Comparison of ENCODE assay signal across 8 mouse cellular contexts in genomic region chr12:13248691-13249572, GRCm38 (mm10). TPM values are rescaled to one million over a fixed set of nuclear protein-coding genes. Genes with fewer than 3 reads are reported as not detected.
DNase-seq lines count a peak whose midpoint lies in the region; ATAC-seq and TF ChIP-seq lines count a peak whose summit lies in the region.

Ddx1 (minus strand) TSS chr12:13249213.

- H3K4me1 ChIP-seq in erythroblast, embryonic 14.5 days (ENCODE audit: control insufficient read depth): peaks cover 23% of the 10 kb centered on the region
- peaks cover 9% of the 10 kb centered on the region; the same call in 1 of the 2 replicates for H3K4me1 ChIP-seq in heart, embryonic 12.5 days (replicated peaks)
- H3K4me1 ChIP-seq in kidney, postnatal 0 days (replicated peaks; ENCODE audit: insufficient read depth, low read length): 0 out of 2 replicates have a peak, but pooled peaks cover 3% of the 10 kb centered on the region
- H3K4me1 ChIP-seq in liver, embryonic 11.5 days (replicated peaks; ENCODE audit: control insufficient read depth, insufficient read depth, low read length): peaks cover 4% of the 10 kb centered on the region; the same call in 1 of the 2 replicates
- peaks cover 7% of the 10 kb centered on the region; the same call in 1 of the 2 replicates for H3K4me1 ChIP-seq in stomach, embryonic 14.5 days (ENCODE audit: control insufficient read depth, insufficient read depth, low read length)

- ATAC-seq in heart, embryonic 12.5 days (ENCODE audit: insufficient number of reproducible peaks, low FRiP score): peak; percentile 86
- peak; percentile 95 for ATAC-seq in kidney, postnatal 0 days (replicated peaks; ENCODE audit: low FRiP score, low read depth)
- peak; percentile 89 for ATAC-seq in liver, embryonic 11.5 days (replicated peaks; ENCODE audit: low FRiP score)
- ATAC-seq in stomach, embryonic 14.5 days (ENCODE audit: insufficient number of reproducible peaks, insufficient read depth, low FRiP score, low read depth): peak; percentile 84

- no peaks in the 10 kb centered on the region for H3K27me3 ChIP-seq in C2C12 (ENCODE audit: control insufficient read depth, insufficient read depth, insufficient read length)
- peaks cover 5% of the 10 kb centered on the region for H3K27me3 ChIP-seq in erythroblast, embryonic 14.5 days (ENCODE audit: control insufficient read depth)
- H3K27me3 ChIP-seq in heart, embryonic 12.5 days (replicated peaks): no peaks in the 10 kb centered on the region
- H3K27me3 ChIP-seq in kidney, postnatal 0 days (ENCODE audit: insufficient read depth, low read length): no peaks in the 10 kb centered on the region
- no peaks in the 10 kb centered on the region for H3K27me3 ChIP-seq in liver, embryonic 11.5 days (replicated peaks; ENCODE audit: control insufficient read depth, insufficient read depth, low read length)
- H3K27me3 ChIP-seq in stomach, embryonic 14.5 days (ENCODE audit: control insufficient read depth, insufficient read depth, low read length): no peaks in the 10 kb centered on the region

- peak; percentile 86; the same call in 1 of the 2 replicates for TF ChIP-seq POLR2A in brain, embryonic 14.5 days (IDR thresholded peaks at IDR 0.05; ENCODE audit: borderline replicate concordance, extremely low read depth, insufficient read depth, insufficient read length, poor library complexity, severe bottlenecking)

- H3K36me3 ChIP-seq in C2C12 (ENCODE audit: control insufficient read depth, insufficient read depth): peaks cover 29% of the 10 kb centered on the region
- H3K36me3 ChIP-seq in erythroblast, embryonic 14.5 days (ENCODE audit: control insufficient read depth): peaks cover 24% of the 10 kb centered on the region
- H3K36me3 ChIP-seq in heart, embryonic 12.5 days: peaks cover 12% of the 10 kb centered on the region
- no peaks in the 10 kb centered on the region for H3K36me3 ChIP-seq in kidney, postnatal 0 days (ENCODE audit: insufficient read depth, low read length)
- H3K36me3 ChIP-seq in liver, embryonic 11.5 days (ENCODE audit: control insufficient read depth, insufficient read depth, low read length): peaks cover 3% of the 10 kb centered on the region; the same call in 1 of the 2 replicates
- 0 out of 2 replicates have a peak, but pooled peaks cover 2% of the 10 kb centered on the region for H3K36me3 ChIP-seq in stomach, embryonic 14.5 days (ENCODE audit: control insufficient read depth, insufficient read depth, low read length)

- H3K79me2 ChIP-seq in C2C12 (ENCODE audit: control insufficient read depth, insufficient read depth): peaks cover 53% of the 10 kb centered on the region

- DNase-seq in brain, embryonic 14.5 days (ENCODE audit: low read depth): peak; percentile 95
- peak; percentile 83 for DNase-seq in kidney, postnatal 0 days (ENCODE audit: low spot score)
- DNase-seq in liver, embryonic 11.5 days (ENCODE audit: low spot score): peak; percentile 84
- peak; percentile 83 for DNase-seq in naive thymus-derived CD4-positive, alpha-beta T cell, adult 2 months (ENCODE audit: low read depth)

- peak within 1 kb of the TSS; percentile 71 for H3K4me2 ChIP-seq in heart, embryonic 12.5 days
- peak within 1 kb of the TSS; percentile 66 for H3K4me2 ChIP-seq in kidney, postnatal 0 days (ENCODE audit: low read length)
- H3K4me2 ChIP-seq in liver, embryonic 11.5 days: peak within 1 kb of the TSS; percentile 57
- H3K4me2 ChIP-seq in stomach, embryonic 14.5 days (replicated peaks; ENCODE audit: low read depth, low read length): peak within 1 kb of the TSS; percentile 49

- H3K9ac ChIP-seq in heart, embryonic 12.5 days: peak within 1 kb of the TSS; percentile 91
- peak within 1 kb of the TSS; percentile 96 for H3K9ac ChIP-seq in kidney, postnatal 0 days (ENCODE audit: low read depth, low read length)
- peak within 1 kb of the TSS; percentile 87 for H3K9ac ChIP-seq in liver, embryonic 11.5 days (ENCODE audit: low read depth, low read length)
- peak within 1 kb of the TSS; percentile 85 for H3K9ac ChIP-seq in stomach, embryonic 14.5 days (replicated peaks; ENCODE audit: low read depth, low read length)

- peaks cover 36% of the 10 kb centered on the region for H3K79me3 ChIP-seq in C2C12 (ENCODE audit: low read depth)

- no peaks in the 10 kb centered on the region for H3K9me3 ChIP-seq in erythroblast, embryonic 14.5 days (ENCODE audit: control insufficient read depth, low read length)
- no peaks in the 10 kb centered on the region for H3K9me3 ChIP-seq in heart, embryonic 12.5 days (replicated peaks)
- no peaks in the 10 kb centered on the region for H3K9me3 ChIP-seq in kidney, postnatal 0 days (replicated peaks; ENCODE audit: low read length)
- no peaks in the 10 kb centered on the region for H3K9me3 ChIP-seq in liver, embryonic 11.5 days (ENCODE audit: control insufficient read depth, low read length)
- H3K9me3 ChIP-seq in stomach, embryonic 14.5 days (ENCODE audit: control insufficient read depth, low read depth, low read length): no peaks in the 10 kb centered on the region

- peak within 1 kb of the TSS; percentile 95 for H3K4me3 ChIP-seq in C2C12 (ENCODE audit: insufficient read depth, poor library complexity, severe bottlenecking)
- H3K4me3 ChIP-seq in erythroblast, embryonic 14.5 days (replicated peaks): peak within 1 kb of the TSS; percentile 100
- peak within 1 kb of the TSS; percentile 89 for H3K4me3 ChIP-seq in heart, embryonic 12.5 days
- H3K4me3 ChIP-seq in kidney, postnatal 0 days (replicated peaks; ENCODE audit: low read depth, low read length): peak within 1 kb of the TSS; percentile 92
- H3K4me3 ChIP-seq in liver, embryonic 11.5 days (ENCODE audit: low read depth, low read length): peak within 1 kb of the TSS; percentile 93
- H3K4me3 ChIP-seq in stomach, embryonic 14.5 days (ENCODE audit: low read depth, low read length): peak within 1 kb of the TSS; percentile 75

- peak within 1 kb of the TSS; percentile 73 for H3K27ac ChIP-seq in heart, embryonic 12.5 days (ENCODE audit: poor library complexity, severe bottlenecking)
- H3K27ac ChIP-seq in kidney, postnatal 0 days: peak within 1 kb of the TSS; percentile 88
- H3K27ac ChIP-seq in liver, embryonic 11.5 days (ENCODE audit: low read depth, low read length): peak within 1 kb of the TSS; percentile 76; the same call in 1 of the 2 replicates
- peak within 1 kb of the TSS; percentile 82 for H3K27ac ChIP-seq in stomach, embryonic 14.5 days (ENCODE audit: low read length)

- TF ChIP-seq CTCF in C2C12 (IDR thresholded peaks at IDR 0.05; ENCODE audit: control insufficient read depth, insufficient read depth, insufficient read length): no peak
- no peak for TF ChIP-seq CTCF in brain, embryonic 14.5 days (IDR thresholded peaks at IDR 0.05; ENCODE audit: borderline replicate concordance, extremely low read depth, insufficient read depth, insufficient read length)
- no peak for TF ChIP-seq CTCF in kidney, postnatal 0 days (IDR thresholded peaks at IDR 0.05; ENCODE audit: low read depth)

- 2% methylated on average over 59 of the region's 59 CpGs for WGBS in heart, embryonic 12.5 days
- 3% methylated on average over 50 of the region's 59 CpGs for WGBS in kidney, postnatal 0 days
- WGBS in liver, embryonic 11.5 days: 3% methylated on average over 58 of the region's 59 CpGs
- 4% methylated on average over 58 of the region's 59 CpGs for WGBS in stomach, embryonic 14.5 days

- peak within 1 kb of the TSS; percentile 99 for H3ac ChIP-seq in C2C12 (ENCODE audit: control insufficient read depth, insufficient read length, low read depth)

TF ChIP-seq in C2C12, 6 proteins besides CTCF, POLR2A, EP300 and RAD21:
- TF ChIP-seq MYOG (IDR thresholded peaks at IDR 0.05; ENCODE audit: control insufficient read depth, extremely low read depth, insufficient read length): no peak
- TF ChIP-seq MYOD1 (IDR thresholded peaks at IDR 0.05; ENCODE audit: control insufficient read depth, insufficient read length, low read depth): no peak
- TF ChIP-seq CEBPB (IDR thresholded peaks at IDR 0.05; ENCODE audit: low read depth): no peak
- TF ChIP-seq USF1 (IDR thresholded peaks at IDR 0.05; ENCODE audit: low read depth): no peak

RNA-seq across cellular contexts. Expression of gene Ddx1, which starts in this region (rescaled TPM):
- polyA plus RNA-seq in C2C12 (2012; fragmentation: generic; extraction: Trizol): 43.0 TPM
- polyA plus RNA-seq in brain, embryonic 14.5 days (2012; rRNA removed): 45.8 and 61.9 TPM in 2 replicates
- polyA plus RNA-seq in erythroblast, embryonic 14.5 days (2012): 0.50 and 0.68 TPM in 2 replicates
- polyA plus RNA-seq in heart, embryonic 12.5 days (2016; fragmentation: Nextera tagmentation; extraction: Ambion mirVana): 97.4 and 102 TPM in 2 replicates
- 102 and 118 TPM in 2 replicates for polyA plus RNA-seq in kidney, postnatal 0 days (2015; fragmentation: Nextera tagmentation; extraction: Ambion mirVana)
- polyA plus RNA-seq in liver, embryonic 11.5 days (2014; fragmentation: Nextera tagmentation; extraction: Ambion mirVana): 158 and 196 TPM in 2 replicates
- 152 and 153 TPM in 2 replicates for polyA plus RNA-seq in stomach, embryonic 14.5 days (2014; fragmentation: Nextera tagmentation; extraction: Ambion mirVana)

Comparison
In these comparisons a context has a peak if more than half of its experiments do, and no peak if none do; other contexts are left out.
1. Peak in every context shown above with its lines: DNase-seq, ATAC-seq, H3K4me3 ChIP-seq and H3K27ac ChIP-seq.
2. RNA of gene Ddx1 (polyA plus RNA-seq): 158 to 196 TPM in liver, embryonic 11.5 days, 152 to 153 TPM in stomach, embryonic 14.5 days, 102 to 118 TPM in kidney, postnatal 0 days, 97.4 to 102 TPM in heart, embryonic 12.5 days, 45.8 to 61.9 TPM in brain, embryonic 14.5 days and 43.0 TPM in C2C12 (single experiment); 0.50 to 0.68 TPM in erythroblast, embryonic 14.5 days; every median in the first group is over 10 times any median in the second.